Mouse (Mus musculus): ENCODE data around the gene Rnase9.
A peak's percentile ranks its signal among the peaks of the same experiment; 100 is the strongest.
"Not testable (repeated sequence)": the region's sequence is repeated elsewhere in the genome, so short reads cannot be mapped to it uniquely, and the experiment has no call there.

The Rnase9 gene

GRCm38 (mm10) chr14:51050063-51050462 is 8.4 kb upstream of the Rnase9 start, which contains the start of gene Rnase11:
Gene Rnase11, minus strand, starts transcription at chr14:51050163.
- no peak for DNase-seq (ENCODE audit: low read depth, low spot score)

DNA sequence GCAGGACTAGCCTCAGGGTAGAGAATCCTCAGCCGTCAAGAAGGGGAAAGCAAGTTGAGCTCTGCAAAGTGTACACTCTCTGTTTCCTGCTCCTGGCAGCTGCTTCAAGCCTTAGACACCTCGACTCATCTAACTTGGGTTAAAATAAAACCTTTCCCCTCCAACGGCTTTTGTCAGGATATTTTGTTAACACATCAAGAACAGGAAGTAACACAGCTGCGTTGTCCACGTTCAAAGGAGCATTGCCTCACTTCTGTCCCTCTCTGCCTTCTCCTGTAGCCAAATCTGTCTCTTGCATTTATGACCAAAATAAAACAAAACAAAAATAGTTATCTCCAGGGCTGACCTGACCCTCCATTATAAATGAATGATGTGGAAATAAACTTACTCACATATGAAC is 6.2 kb upstream of the Rnase9 start:
- no peak for DNase-seq (ENCODE audit: low read depth, low spot score)

- DNase-seq (ENCODE audit: low read depth, low spot score), result no peak
These were observed 5.5 kb downstream of the Rnase9 start for GRCm38 (mm10) chr14:51036214-51036613.

DNA sequence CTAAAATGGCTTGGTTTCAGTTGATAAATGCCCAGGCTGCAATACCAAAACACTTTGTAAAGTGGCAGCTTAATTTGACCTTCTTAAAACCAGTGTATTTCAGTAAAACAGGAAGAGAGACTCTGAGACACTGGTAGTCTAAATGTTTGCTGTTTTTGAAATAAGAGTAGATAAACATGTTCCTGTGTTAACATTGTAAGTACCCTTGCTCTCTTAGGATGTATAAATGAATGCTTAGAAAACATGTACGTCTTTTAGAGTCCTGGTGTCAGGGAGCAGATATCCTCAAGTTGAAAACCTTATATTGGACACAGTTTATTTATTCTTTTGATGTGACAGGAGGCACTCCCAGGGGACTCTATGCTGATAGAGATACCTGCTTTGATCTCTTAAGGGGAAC is 6.5 kb downstream of the Rnase9 start:
- DNase-seq (ENCODE audit: low read depth, low spot score), result no peak

DNA sequence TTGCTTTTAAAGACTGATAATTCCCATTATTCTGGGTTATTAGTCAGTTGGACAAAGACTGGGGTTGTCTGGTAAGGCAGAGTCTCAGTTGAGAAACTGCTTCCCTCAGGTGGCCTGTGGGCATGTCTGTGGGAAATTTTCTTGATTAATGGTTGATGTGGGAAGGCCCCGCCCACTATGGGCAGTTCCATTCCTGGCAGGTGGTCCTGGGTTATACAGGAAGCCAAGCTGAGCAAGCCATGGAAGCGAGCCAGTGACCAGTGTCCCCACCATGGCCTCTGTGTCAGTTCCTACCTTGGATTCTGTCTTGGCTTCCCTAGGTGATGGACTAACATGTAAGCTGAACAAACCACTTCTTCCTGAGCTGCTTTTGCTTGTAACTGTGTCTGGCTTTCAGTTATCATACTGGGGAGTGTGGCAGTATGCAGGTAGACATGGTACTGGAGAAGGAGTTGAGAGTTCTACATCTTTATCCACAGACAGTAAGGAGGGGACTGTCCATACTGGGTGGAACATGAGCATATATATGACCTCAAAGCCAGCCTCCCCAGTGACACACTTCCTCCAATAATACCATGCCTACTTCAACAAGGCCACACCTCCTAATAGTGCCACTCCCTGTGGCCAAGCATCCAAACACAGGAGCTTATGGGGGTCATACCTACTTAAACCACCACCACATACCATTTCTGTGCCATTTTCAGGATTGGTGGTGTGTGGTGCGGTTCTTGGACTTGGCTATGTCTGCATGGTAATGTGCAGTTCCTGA is 14.1 kb downstream of the Rnase9 start:
- no peak for DNase-seq (ENCODE audit: low read depth, low spot score)

DNA sequence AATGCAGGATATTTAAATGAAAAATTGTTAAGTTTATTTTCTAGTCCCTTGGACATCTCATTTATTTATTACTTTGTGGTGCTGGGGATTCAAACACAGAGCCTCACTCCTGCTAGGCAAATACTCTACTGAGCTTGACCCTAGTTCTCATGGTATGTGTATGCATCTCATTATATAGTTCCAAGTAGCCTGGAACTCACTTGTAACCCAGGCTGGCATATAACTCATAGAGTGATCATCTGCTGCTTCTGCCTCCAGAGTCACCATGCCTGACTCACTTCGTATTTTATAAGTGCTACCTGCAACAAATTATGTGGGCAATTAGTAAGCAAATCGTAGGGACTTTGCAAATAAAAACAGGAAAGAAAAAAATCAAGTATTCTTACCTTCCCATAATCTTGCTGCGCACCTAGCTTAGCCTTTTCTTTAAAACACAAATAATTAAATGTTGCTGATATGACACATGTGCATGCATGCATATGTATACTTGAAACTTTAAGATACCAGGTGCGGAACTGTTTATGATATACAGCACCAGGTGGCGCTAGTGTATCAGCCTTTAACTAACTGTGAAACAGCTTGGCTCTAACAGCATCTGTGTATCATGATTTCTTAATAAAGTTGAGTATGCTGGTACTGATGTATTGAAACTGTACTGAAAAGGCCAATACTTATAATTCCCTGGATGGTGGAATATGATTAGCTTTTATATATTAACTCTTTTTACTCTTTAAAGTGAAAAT is 15.1 kb downstream of the Rnase9 start:
- peak; percentile 14 for DNase-seq (ENCODE audit: low read depth, low spot score)

DNA sequence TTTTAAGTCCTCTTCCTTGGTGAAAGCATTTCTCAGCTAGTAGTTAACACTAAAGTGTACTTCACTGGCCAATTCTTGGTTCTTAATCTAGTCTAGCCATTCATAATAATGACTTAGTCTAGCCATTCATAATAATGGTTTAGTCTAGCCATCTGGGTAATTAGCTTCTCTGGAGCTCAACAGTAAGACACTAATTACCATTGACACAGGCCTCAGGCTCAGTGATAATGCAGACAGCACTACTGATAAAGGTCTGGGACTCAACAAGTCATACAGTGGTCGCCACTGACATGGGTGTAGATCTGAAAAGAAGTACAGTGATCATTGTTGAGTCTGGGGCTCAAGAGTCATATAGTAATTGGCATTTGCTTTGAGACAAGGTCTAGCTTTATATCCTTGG is 16.8 kb downstream of the Rnase9 start:
- DNase-seq (ENCODE audit: low read depth, low spot score), result no peak

GRCm38 (mm10) chr14:51023457-51023856 is 18.2 kb downstream of the Rnase9 start:
- DNase-seq (ENCODE audit: low read depth, low spot score), result no peak

GRCm38 (mm10) chr14:51017256-51017655 is 24.4 kb downstream of the Rnase9 start:
- DNase-seq (ENCODE audit: low read depth, low spot score), result no peak

DNA sequence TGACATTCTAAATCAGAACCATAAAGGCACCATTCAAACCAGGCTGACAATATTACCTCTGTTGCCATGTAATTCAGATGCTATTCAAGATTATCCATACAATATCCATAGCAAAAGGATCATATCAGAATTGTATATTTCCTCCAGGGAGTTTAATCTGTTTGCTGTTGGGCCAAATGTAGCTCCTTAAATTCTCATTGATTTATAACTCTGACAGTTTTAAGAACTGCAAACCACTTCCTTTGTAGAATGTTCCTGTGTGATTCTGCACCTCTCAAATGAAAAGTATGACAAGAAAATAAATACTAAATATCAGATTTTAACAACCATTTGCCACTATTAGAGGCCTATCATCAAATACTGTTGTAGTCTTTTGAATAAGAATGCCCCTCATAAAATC is 25.9 kb downstream of the Rnase9 start:
- DNase-seq (ENCODE audit: low read depth, low spot score), result no peak

GRCm38 (mm10) chr14:51014724-51015123 is 26.9 kb downstream of the Rnase9 start:
- DNase-seq (ENCODE audit: low read depth, low spot score), result not testable (repeated sequence)

DNA sequence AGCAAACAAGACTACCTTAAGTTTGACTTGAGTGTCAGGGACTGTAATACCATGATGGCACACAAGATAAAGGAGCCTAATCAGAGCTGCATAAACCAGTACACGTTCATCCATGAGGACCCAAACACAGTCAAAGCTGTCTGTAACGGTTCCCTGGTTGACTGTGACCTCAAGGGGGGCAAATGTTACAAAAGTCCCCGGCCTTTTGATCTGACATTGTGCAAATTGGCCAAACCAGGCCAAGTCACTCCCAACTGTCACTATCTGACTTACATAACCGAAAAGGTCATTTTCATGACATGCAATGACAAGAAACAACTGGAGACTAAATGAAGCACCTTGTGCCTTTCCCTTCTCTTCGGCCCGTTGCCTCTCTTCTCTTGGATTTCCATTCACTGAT is 32.1 kb downstream of the Rnase9 start:
- no peak for DNase-seq (ENCODE audit: low read depth, low spot score)

GRCm38 (mm10) chr14:51008781-51009180 is 32.9 kb downstream of the Rnase9 start:
- no peak for DNase-seq (ENCODE audit: low read depth, low spot score)

- DNase-seq (ENCODE audit: low read depth, low spot score), result peak; percentile 30
These were observed 33.6 kb downstream of the Rnase9 start for GRCm38 (mm10) chr14:51007914-51008713.

- DNase-seq (ENCODE audit: low read depth, low spot score), result no peak
These were observed 34.4 kb downstream of the Rnase9 start, which contains the start of gene Rnase10 for GRCm38 (mm10) chr14:51007152-51007801. Gene Rnase10, plus strand, starts transcription at chr14:51007751.

- DNase-seq (ENCODE audit: low read depth, low spot score), result no peak
These were observed 43.5 kb downstream of the Rnase9 start for GRCm38 (mm10) chr14:50997999-50998666.

GRCm38 (mm10) chr14:50997088-50997487 is 44.6 kb downstream of the Rnase9 start:
- DNase-seq (ENCODE audit: low read depth, low spot score), result no peak

- no peak for DNase-seq (ENCODE audit: low read depth, low spot score)
These were observed 50.6 kb downstream of the Rnase9 start for GRCm38 (mm10) chr14:50991037-50991436.

Measured in brain, embryonic 18.5 days (tissue).